Mouse (Mus musculus) liver, postnatal 0 days (tissue): ENCODE data around the gene Ctr9. TPM values are rescaled to one million over a fixed set of nuclear protein-coding genes. Genes with fewer than 3 reads are reported as not detected.

Experiments
- ATAC-seq: fragments of 200-750 bp; cut with Nextera tagmentation; 2 replicates; pipeline ENCODE4 v1.8.0; 2017; ENCODE audit warnings: mild to moderate bottlenecking, moderate library complexity
- DNase-seq: peaks from one replicate; pipeline ENCODE4 v3.0.0-alpha.2; 2016
- H3K27ac ChIP-seq: fragments of 300-500 bp; sonication (generic); 2 replicates; pipeline ENCODE4 v1.5.1; 2014; ENCODE audit warnings: antibody characterized with exemption, moderate library complexity, mild to moderate bottlenecking, low read depth
- H3K27me3 ChIP-seq: fragments of 300-500 bp; sonication (generic); 2 replicates; pipeline ENCODE4 v1.6.1; 2014; ENCODE audit warnings: low read length, control low read depth, mixed read lengths; ENCODE audit not compliant: insufficient read depth
- H3K36me3 ChIP-seq: fragments of 300-500 bp; sonication (generic); replicated peaks from 2 replicates; pipeline ENCODE4 v1.6.1; 2014; ENCODE audit warnings: mild to moderate bottlenecking, control low read depth, low read length, moderate library complexity, mixed read lengths; ENCODE audit not compliant: insufficient read depth
- H3K4me1 ChIP-seq: fragments of 300-500 bp; sonication (generic); 2 replicates; pipeline ENCODE4 v1.6.1; 2014; ENCODE audit warnings: antibody characterized with exemption, mild to moderate bottlenecking, control low read depth; ENCODE audit not compliant: insufficient read depth
- H3K4me2 ChIP-seq: fragments of 300-500 bp; sonication (generic); 2 replicates; pipeline ENCODE4 v1.6.1; 2014; ENCODE audit warnings: low read depth, mild to moderate bottlenecking, low read length, moderate library complexity, mixed read lengths
- H3K4me3 ChIP-seq: fragments of 300-500 bp; sonication (generic); 2 replicates; pipeline ENCODE4 v1.5.1; 2014; ENCODE audit warnings: low read depth, low read length
- H3K9ac ChIP-seq: fragments of 300-500 bp; sonication (generic); replicated peaks from 2 replicates; pipeline ENCODE4 v1.6.1; 2014; ENCODE audit warnings: mild to moderate bottlenecking, moderate library complexity
- H3K9me3 ChIP-seq: fragments of 300-500 bp; sonication (generic); 2 replicates; pipeline ENCODE4 v1.6.1; 2016; ENCODE audit warnings: mild to moderate bottlenecking, control low read depth, low read length, mixed read lengths
- CTCF ChIP-seq: sonication (generic); IDR thresholded peaks from 2 replicates; pipeline ENCODE4 v1.5.1; 2016; ENCODE audit warnings: antibody characterized with exemption, low read depth
- EP300 ChIP-seq: IDR thresholded peaks from 2 replicates; pipeline ENCODE4 v1.6.1; 2016; ENCODE audit warnings: antibody characterized with exemption, low read depth, mild to moderate bottlenecking
- WGBS: fragments of 180-500 bp; shearing (Covaris S2); extraction: QIAGEN DNeasy Blood & Tissue Kit; methylation state at CpG from one replicate; pipeline ENCODE4 v1.1.7; 2014; ENCODE audit not compliant: insufficient replicate concordance; 5-methylcytosine and 5-hydroxymethylcytosine counted together
- polyA plus RNA-seq: library from polyadenylated mRNA; unstranded; fragments of >200 nt; fragmentation: Nextera tagmentation; extraction: Ambion mirVana; gene quantifications from 2 replicates; pipeline ENCODE4 v1.2.1, GENCODE M21; 2015

The Ctr9 gene
- polyA plus RNA-seq, 1 experiment from 2014 or later: 16.8 TPM

GRCm38 (mm10) chr7:111020814-111021213, 7.9 kb upstream of the Ctr9 start:
- 73% methylated on average over 4 of the region's 4 CpGs for WGBS
- no peak overlapping the region for H3K27ac ChIP-seq
- no peak overlapping the region for H3K4me2 ChIP-seq
- H3K4me1 ChIP-seq: peaks cover 12% of the 10 kb centered on the region
- H3K36me3 ChIP-seq: no peaks in the 10 kb centered on the region
- no peaks in the 10 kb centered on the region for H3K27me3 ChIP-seq
- DNase-seq (no peak), ATAC-seq (no peak)
- TF ChIP-seq CTCF (no peak), EP300 (no peak)
- no peak overlapping the region for H3K4me3 ChIP-seq
- H3K9ac ChIP-seq: no peak overlapping the region
- no peaks in the 10 kb centered on the region for H3K9me3 ChIP-seq

- peak; percentile 49 for DNase-seq
- peak overlapping the region; percentile 86 for H3K27ac ChIP-seq
- no peaks in the 10 kb centered on the region for H3K9me3 ChIP-seq
- TF ChIP-seq CTCF: no peak
- no peak for TF ChIP-seq EP300
- H3K36me3 ChIP-seq: no peaks in the 10 kb centered on the region
- peak overlapping the region; percentile 56 for H3K4me2 ChIP-seq
- ATAC-seq: peak; percentile 53
- 29% methylated on average over 8 of the region's 8 CpGs for WGBS
- H3K4me1 ChIP-seq: peaks cover 15% of the 10 kb centered on the region
- H3K27me3 ChIP-seq: no peaks in the 10 kb centered on the region
- H3K4me3 ChIP-seq: no peak overlapping the region
- peak overlapping the region; percentile 31; the same call in 1 of the 2 replicates for H3K9ac ChIP-seq
These were observed 4.6 kb upstream of the Ctr9 start for GRCm38 (mm10) chr7:111024068-111024594.

- TF ChIP-seq CTCF (no peak), EP300 (no peak)
- no peak overlapping the region for H3K9ac ChIP-seq
- no peak overlapping the region for H3K4me2 ChIP-seq
- peak overlapping the region; percentile 86 for H3K27ac ChIP-seq
- no peak overlapping the region for H3K4me3 ChIP-seq
- H3K9me3 ChIP-seq: no peaks in the 10 kb centered on the region
- no peaks in the 10 kb centered on the region for H3K36me3 ChIP-seq
- no peaks in the 10 kb centered on the region for H3K27me3 ChIP-seq
- 48% methylated on average over 4 of the region's 4 CpGs for WGBS
- no peak for ATAC-seq
- no peak for DNase-seq
- peaks cover 22% of the 10 kb centered on the region for H3K4me1 ChIP-seq
These were observed 3.8 kb upstream of the Ctr9 start for GRCm38 (mm10) chr7:111024912-111025311.

DNA sequence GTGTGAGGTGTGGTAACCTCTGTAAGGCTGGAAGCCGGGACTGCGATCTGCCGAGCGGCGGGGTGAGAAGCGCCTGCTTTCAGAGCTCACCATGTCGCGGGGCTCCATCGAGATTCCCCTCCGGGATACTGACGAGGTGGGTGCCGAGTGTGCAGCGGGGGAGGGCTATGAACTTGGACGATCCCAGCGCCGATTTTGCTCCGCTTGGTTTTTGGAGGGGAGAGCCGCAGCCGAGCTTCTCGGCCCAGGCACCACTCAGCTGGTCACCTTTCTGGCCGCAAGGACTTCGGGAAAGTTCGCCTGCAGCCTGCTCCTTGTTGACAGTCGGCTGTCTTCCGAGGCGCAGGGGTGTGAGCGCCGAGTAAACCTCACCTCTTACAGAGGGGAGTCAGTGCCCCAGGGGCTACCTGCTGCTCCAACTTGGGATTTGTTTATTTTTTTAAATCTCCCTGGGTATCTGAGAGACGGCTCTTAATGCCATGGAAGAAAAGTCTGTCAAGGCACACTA, 349 bp downstream of the Ctr9 start:
- peaks cover 20% of the 10 kb centered on the region for H3K36me3 ChIP-seq
- ATAC-seq (peak; percentile 33), DNase-seq (no peak)
- H3K4me3 ChIP-seq: peak overlapping the region; percentile 96
- no peaks in the 10 kb centered on the region for H3K9me3 ChIP-seq
- no peaks in the 10 kb centered on the region for H3K27me3 ChIP-seq
- WGBS: under 1% methylated on average over 29 of the region's 29 CpGs
- peak overlapping the region; percentile 94 for H3K4me2 ChIP-seq
- TF ChIP-seq EP300: no peak
- no peak for TF ChIP-seq CTCF
- H3K27ac ChIP-seq: peak overlapping the region; percentile 95
- H3K4me1 ChIP-seq: peaks cover 23% of the 10 kb centered on the region
- peak overlapping the region; percentile 84 for H3K9ac ChIP-seq

DNA sequence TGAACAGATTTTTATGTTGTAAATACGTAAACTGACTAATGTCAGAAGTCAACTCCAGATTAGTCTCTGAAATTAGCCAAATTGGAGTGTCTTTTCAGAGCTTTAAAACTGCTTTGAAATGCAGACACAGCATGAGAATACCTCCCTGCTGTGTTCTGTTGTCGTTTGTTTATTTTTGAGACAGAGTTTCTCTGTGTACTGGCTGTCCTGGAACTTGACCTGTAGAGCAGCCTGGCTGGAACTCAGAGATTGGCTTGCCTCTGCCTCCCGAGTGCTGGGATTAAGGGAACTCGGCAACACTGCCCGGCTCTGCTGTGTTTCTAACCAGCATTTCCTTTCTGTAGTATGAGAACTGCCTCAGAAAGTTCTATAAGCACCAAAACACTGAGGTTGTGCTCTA, 20.2 kb downstream of the Ctr9 start:
- no peak for DNase-seq
- TF ChIP-seq CTCF (no peak), EP300 (no peak)

GRCm38 (mm10) chr7:111049652-111050421, 21.1 kb downstream of the Ctr9 start:
- H3K9ac ChIP-seq: no peak overlapping the region
- no peak overlapping the region for H3K4me3 ChIP-seq
- H3K4me2 ChIP-seq: no peak overlapping the region
- H3K9me3 ChIP-seq: no peaks in the 10 kb centered on the region
- H3K27ac ChIP-seq: no peak overlapping the region
- ATAC-seq (peak; percentile 54; the same call in 1 of the 2 replicates), DNase-seq (peak; percentile 78)
- no peaks in the 10 kb centered on the region for H3K27me3 ChIP-seq
- H3K36me3 ChIP-seq: peaks cover 76% of the 10 kb centered on the region
- WGBS: 62% methylated on average over 6 of the region's 6 CpGs
- no peaks in the 10 kb centered on the region for H3K4me1 ChIP-seq
- no peak for TF ChIP-seq EP300
- TF ChIP-seq CTCF: peak; percentile 88

More for the DNA sequence above, 20.2 kb downstream of the Ctr9 start:
- no peak for ATAC-seq
- Histone ChIP-seq H3K4me1 (no peaks in the 10 kb centered on the region), H3K27ac (no peak overlapping the region), H3K9me3 (no peaks in the 10 kb centered on the region), H3K4me2 (no peak overlapping the region), H3K9ac (no peak overlapping the region), H3K4me3 (no peak overlapping the region), H3K27me3 (no peaks in the 10 kb centered on the region), H3K36me3 (peaks cover 74% of the 10 kb centered on the region)
- WGBS: 80% methylated on average over 5 of the region's 5 CpGs
